Mouse (Mus musculus) liver, adult 2 months (tissue): Measurements from ENCODE around the gene Acaca.

Source experiments
- CTCF ChIP-seq: fragments of 200-500 bp; IDR thresholded peaks from 2 replicates; pipeline ENCODE4 v1.5.1; 2011; ENCODE audit warnings: low read depth, low read length, control low read depth
- POLR2A ChIP-seq: fragments of 200-500 bp; IDR thresholded peaks from 2 replicates; pipeline ENCODE4 v1.6.1; 2011; ENCODE audit warnings: low read length, control low read depth; ENCODE audit not compliant: insufficient read depth; ENCODE audit errors: extremely low read depth

GRCm38 (mm10) chr11:84117431-84117830, 12.0 kb upstream of the Acaca start:
- TF ChIP-seq POLR2A (no peak), CTCF (no peak)
